Mouse (Mus musculus): ENCODE results near the gene Wtap. TPM values are rescaled to one million over a fixed set of nuclear protein-coding genes. Genes with fewer than 3 reads are reported as not detected.
"Not testable (repeated sequence)": the region's sequence is repeated elsewhere in the genome, so short reads cannot be mapped to it uniquely, and the experiment has no call there.

Wtap gene
- 10 to 100 TPM; 78.3 to 79.2 TPM for total RNA-seq (2021)
- long read RNA-seq, experiment 1, transcript Wtap-203 (8 exons, 2,060 nt), result minor isoform, 6 of 37 reads
- long read RNA-seq, experiment 1, transcript Wtap-204 (6 exons, 3,187 nt), result major isoform, 12 of 37 reads
- long read RNA-seq, experiment 1, transcript Wtap-201 (8 exons, 2,051 nt), result major isoform, 12 of 37 reads
- long read RNA-seq, experiment 1, partial matches to known transcripts, result 2 of 37 reads
- long read RNA-seq, experiment 1, other reads (novel, unspliced or antisense), result 3 of 37 reads
- long read RNA-seq, experiment 2, transcript Wtap-201 (8 exons, 2,051 nt), result major isoform, 25 of 80 reads
- long read RNA-seq, experiment 2, transcript Wtap-203 (8 exons, 2,060 nt), result minor isoform, 12 of 80 reads
- long read RNA-seq, experiment 2, transcript Wtap-204 (6 exons, 3,187 nt), result major isoform, 25 of 80 reads
- long read RNA-seq, experiment 2, transcript Wtap-205 (6 exons, 2,442 nt), result minor isoform, 9 of 80 reads
- long read RNA-seq, experiment 2, partial matches to known transcripts, result 1 of 80 reads
- long read RNA-seq, experiment 2, other reads (novel, unspliced or antisense), result 8 of 80 reads

GRCm38 (mm10) chr17:12994069-12994468 is at the start of gene Wtap:
TSS of gene Wtap (minus strand) at chr17:12994169.
- no peak for DNase-seq (ENCODE audit: low spot score in 2 of 2)

GRCm38 (mm10) chr17:13036627-13037192 is 42.7 kb upstream of the Wtap start:
- DNase-seq (ENCODE audit: low spot score in 2 of 2), result not testable (repeated sequence)

- DNase-seq (ENCODE audit: low spot score in 2 of 2), result no peak
These were observed 19.3 kb upstream of the Wtap start for GRCm38 (mm10) chr17:13013316-13013715.

GRCm38 (mm10) chr17:13009887-13010286 is 15.9 kb upstream of the Wtap start:
- DNase-seq (ENCODE audit: low spot score in 2 of 2), result no peak

- DNase-seq (ENCODE audit: low spot score in 2 of 2), result no peak
These were observed 14.6 kb upstream of the Wtap start for GRCm38 (mm10) chr17:13008528-13008927.

DNA sequence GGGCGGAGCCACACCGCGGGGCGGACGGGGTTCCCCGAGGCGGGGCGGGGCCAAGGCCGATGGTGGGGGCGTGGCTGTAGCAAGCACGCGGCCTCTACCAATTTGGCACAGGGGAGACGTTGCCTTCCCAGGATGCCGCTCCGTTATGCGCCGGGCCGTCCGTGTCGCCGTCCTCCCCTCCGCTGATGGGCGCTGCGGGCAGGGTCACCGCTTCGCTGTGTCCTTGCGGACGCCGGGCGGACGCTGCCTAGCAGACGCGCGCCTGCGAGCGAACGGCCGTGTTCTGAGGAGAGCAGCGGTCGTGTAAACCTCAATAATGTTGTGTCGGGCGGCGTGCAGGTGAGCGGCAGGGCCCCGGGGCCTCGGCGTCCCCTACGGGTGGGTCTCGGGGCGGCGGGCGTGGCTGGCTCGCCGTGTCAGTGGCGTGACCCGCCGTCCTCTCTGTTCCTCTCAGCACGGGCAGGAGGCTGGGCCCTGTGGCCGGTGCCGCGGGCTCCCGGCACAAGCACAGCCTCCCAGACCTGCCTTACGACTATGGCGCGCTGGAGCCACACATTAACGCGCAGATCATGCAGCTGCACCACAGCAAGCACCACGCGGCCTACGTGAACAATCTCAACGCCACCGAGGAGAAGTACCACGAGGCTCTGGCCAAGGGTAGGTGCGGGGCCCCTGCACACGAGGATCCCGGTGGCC is 13.9 kb upstream of the Wtap start:
- DNase-seq (ENCODE audit: low spot score in 2 of 2), result peak; percentile 99

- DNase-seq (ENCODE audit: low spot score in 2 of 2), result no peak
These were observed 13.0 kb upstream of the Wtap start for GRCm38 (mm10) chr17:13006984-13007383.

DNA sequence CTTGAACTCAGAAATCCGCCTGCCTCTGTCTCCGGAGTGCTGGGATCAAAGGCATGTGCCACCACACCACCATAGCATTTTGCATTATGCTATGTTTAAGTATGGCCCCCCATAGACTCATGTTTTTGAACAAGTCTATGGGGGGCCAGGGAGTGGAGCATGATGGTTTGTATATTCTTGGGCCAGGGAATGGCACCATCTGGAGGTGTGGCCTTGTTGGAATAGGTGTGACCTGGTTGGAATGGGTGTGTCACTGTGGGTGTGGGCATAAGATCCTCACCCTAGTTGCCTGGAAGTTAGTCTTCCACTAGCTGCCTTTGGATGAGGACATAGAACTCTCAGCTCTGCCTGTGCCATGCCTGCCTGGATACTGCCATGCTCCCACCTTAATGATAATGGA is 12.6 kb upstream of the Wtap start, which contains the start of gene Sod2:
Gene Sod2, plus strand, starts transcription at position 301 of the 400 bp plus-strand sequence.
- not testable (repeated sequence) for DNase-seq (ENCODE audit: low spot score in 2 of 2)

- DNase-seq (ENCODE audit: low spot score in 2 of 2), result not testable (repeated sequence)
These were observed 10.5 kb upstream of the Wtap start for GRCm38 (mm10) chr17:13004436-13004835.

GRCm38 (mm10) chr17:13002243-13002642 is 8.3 kb upstream of the Wtap start:
- not testable (repeated sequence) for DNase-seq (ENCODE audit: low spot score in 2 of 2)

GRCm38 (mm10) chr17:12999069-12999468 is 5.1 kb upstream of the Wtap start:
- DNase-seq (ENCODE audit: low spot score in 2 of 2), result no peak

GRCm38 (mm10) chr17:12997890-12998289 is 3.9 kb upstream of the Wtap start:
- no peak for DNase-seq (ENCODE audit: low spot score in 2 of 2)

DNA sequence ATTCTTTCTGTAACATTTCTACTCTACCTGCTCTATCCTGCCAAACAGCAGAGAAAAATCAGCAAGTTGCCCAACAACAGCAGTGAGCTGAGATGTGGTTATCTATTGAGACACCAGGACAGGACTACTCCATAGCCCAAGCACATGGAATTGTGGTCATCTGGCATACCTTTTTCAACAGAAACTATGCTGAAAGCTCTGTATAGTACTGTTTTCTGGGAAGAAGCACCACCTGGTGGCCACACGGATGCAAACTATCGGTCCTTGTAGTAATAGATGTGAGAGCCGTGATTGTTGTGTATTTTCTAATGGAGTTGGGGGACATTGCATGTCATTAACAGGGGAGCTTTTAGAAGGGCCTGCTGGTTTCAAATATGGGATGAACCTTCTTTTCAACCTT is 2.4 kb upstream of the Wtap start:
- DNase-seq (ENCODE audit: low spot score in 2 of 2), result no peak

DNA sequence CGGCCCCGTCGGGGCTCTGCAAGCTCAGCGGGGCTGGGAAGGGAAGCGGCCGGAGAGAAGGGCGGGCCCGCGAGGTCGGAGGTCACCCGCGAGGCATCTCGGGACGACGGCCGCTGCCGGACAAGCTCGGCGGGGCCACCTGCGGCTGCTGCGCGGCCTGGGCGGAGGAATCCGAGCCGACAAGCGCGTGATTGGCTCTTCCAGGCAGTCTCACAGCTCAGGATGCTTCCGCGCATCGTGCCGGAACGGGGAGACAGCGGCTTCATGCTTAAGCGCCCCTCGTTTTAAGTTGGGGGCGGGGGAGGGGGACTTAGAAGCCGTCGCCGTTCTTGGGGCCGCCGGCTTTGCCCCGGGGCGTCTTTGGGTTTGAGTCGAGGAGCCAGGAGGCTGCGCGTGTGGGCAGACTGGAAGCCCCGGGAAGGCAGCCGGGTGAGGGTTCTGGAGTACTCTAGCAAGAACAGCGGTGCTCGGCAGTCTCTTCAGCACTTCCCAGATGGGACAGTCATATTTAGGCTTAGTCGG is 1.4 kb downstream of the Wtap start:
- DNase-seq (ENCODE audit: low spot score in 2 of 2), result peak; percentile 88 to 90

GRCm38 (mm10) chr17:12991635-12992358 is 2.2 kb downstream of the Wtap start:
- DNase-seq (ENCODE audit: low spot score in 2 of 2), result peak; percentile 79 to 81

- DNase-seq (ENCODE audit: low spot score in 2 of 2), result no peak
These were observed 2.8 kb downstream of the Wtap start for GRCm38 (mm10) chr17:12991194-12991634.

DNA sequence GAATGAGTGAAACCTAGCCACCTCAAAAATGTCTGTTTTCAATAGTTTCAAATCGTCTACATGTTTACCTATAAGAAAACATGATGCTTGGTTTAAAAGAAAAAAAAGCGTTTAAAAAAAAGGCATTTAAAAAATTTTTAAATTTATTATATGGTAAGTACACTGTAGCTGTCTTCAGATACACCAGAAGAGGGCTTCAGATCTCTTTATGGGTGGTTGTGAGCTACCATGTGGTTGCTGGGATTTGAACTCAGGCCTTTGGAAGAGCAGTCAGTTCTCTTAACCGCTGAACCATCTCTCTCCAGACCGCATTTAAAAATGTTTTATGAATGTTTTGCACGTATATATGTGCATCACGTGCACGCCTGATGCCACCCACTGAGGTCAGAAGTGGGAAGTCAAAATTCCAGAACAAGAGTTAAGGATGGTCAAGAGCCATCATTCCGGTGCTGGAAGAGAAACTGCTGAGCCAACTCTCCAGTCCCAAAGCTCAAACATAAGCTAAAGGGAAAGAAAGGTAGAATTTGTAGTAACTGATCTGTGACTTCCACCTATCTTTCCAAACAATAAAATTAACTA is 3.3 kb downstream of the Wtap start:
- no peak for DNase-seq (ENCODE audit: low spot score in 2 of 2)

GRCm38 (mm10) chr17:12988096-12988495 is 5.9 kb downstream of the Wtap start:
- DNase-seq (ENCODE audit: low spot score in 2 of 2), result not testable (repeated sequence)

- DNase-seq (ENCODE audit: low spot score in 2 of 2), result no peak
These were observed 10.0 kb downstream of the Wtap start for GRCm38 (mm10) chr17:12983988-12984387.

DNA sequence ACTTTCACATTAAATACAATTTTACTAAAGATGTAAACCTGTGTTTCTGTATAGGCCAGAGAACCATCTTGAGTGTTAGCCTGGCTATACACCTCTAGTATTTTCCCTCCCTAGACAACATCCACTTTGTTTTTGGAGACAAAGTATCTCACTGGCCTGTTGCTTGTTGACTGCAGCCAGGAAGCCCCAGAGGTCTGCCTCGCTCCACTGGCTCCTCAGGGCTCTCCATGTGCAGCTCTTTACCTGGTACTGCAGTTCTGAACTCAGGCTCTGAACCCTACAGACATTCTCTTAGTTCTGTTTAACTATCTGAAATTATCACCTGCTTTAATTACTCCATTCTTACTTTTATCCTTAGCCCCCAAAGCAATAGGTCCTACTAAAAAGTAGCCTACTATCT is 15.4 kb downstream of the Wtap start:
- no peak for DNase-seq (ENCODE audit: low spot score in 2 of 2)
